Mouse (Mus musculus): ENCODE results near the gene Ascc1.

Ascc1 gene

DNA sequence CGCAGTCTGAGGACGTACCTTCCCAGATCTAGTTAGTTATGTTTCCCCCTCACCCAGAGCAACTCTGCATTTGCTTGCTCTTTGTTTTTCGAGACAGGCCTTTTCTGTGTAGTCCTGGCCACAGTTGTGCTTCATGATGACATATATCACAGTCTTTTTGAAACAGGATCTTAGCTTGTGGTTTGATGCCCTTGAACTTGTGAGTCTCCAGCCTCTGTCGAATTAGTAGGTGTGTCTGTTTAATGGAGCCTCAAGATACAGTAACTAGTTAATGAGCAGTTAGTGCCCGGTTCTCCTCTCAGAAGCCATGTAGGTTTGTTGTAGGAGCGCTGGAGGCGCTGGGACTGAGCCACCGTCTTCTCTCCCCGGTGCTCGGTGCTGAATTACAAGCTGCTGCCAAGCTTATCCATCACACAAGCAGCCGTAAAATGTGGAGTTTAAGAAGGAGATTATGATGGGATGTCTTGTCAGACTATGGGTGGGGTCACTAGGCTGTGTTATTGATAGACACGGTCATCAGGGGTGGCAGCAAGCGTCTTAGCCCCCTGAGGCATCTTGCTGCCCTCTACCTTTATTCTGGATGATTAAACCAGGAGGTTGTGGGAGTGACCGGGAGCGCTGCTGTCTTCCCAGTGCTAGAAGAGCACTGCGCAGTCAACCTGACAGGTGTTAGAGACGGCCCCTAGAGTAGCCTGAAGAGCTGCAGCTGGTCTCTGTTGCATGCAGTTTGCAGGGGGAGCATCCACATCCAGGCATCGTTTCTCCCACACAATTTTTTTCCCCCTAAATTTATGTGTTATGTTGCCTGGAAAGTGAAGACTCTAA, 75.3 kb downstream of the Ascc1 start:
- peak; percentile 54 for DNase-seq (ENCODE audit: extremely low read depth, low read depth)

DNA sequence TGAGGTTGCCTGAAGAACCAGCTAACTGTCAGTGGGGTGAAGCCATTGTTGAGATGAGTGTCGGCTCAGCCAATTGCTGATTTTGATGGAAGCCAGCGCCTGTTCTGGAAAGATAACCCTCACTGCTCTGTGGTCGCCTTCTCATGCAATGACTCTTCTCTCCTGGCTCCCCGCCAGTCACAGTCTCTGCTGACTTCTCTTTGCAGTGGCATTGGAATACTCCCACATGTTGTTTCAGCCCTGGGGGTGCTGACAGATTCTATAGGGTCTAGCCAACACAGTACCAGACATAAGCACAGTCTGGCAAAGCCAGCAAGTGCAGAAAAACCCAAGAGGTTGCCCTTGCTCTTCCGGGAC, 75.9 kb downstream of the Ascc1 start:
- DNase-seq (ENCODE audit: extremely low read depth, low read depth) = peak; percentile 97

DNA sequence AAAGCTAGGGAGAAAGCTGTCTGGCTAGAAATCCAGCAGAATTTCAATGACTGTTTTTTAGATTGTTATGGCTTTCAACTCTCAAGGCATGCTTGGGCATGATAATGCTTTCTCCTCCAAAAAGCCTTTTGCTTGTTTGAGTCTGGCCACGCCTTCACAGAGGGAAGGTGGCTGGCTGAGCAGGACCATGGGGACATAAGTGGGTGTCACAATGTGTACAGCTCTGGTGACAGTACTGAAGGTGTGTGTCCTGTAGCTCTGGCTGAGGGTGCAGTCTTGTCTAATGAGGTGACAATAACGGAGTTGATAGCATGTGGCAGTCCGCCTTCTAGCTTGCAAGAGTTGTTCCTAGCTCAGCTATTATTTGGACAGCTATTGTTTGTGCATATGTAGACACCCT, 77.6 kb downstream of the Ascc1 start:
- no peak for DNase-seq (ENCODE audit: extremely low read depth, low read depth)

DNA sequence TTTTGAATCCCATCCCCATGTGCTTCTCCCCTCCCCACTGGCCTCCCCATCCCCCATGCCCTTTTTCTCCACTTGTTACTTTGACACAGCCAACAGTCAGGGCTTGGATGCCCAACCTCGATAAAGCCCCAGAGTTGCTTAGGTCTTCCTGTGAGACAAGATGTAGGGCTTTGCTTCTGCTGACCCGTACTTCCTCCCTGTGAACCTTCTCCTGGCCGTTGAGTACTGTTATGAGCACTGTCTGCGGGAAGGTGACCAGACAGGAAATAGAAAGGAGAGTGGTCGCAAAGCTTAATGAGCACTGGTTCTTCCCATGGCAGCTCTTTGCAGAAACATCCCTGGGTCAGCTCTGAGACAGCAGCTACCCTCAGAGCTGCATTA, 78.0 kb downstream of the Ascc1 start:
- DNase-seq (ENCODE audit: extremely low read depth, low read depth) = no peak

DNA sequence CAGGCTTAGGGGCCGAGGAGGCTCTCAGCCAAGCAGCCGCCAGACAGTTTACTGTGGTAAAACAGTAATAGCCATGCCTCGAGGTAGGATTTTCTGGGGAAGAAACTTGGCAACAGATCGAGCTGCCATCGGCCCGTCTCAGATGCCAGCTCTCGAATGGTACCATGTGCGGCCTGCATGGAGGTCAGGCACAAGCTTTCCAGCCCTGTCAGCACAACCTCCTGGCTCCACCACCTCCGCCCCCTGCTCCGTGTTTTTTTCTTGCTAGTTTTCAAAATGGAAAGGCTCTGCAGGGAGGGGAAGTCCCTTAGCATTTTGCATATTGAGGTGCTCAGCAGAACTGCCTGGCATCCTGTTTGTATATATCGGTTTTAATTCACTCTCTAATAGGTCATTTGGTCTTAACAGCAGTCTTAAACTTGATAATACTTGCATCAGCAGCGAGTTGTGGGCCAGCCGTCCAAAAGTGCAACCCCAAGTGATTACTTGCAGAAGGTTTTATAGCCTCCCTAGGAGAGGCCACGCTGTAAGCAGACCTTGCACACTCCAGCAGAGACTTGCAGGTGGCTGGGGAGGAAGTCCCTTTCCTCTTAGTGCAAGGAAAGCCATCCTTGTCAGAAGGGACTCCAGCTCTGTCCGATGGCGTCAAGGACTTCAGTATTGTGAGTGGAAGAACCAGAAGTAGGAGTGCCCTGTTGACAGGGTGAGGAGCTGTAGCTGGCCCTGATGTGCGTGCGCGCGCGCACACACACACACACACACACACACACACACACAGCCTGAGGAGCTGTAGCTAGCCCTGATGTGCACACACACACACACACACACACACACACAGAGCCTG, 78.6 kb downstream of the Ascc1 start:
- no peak for DNase-seq (ENCODE audit: extremely low read depth, low read depth)

DNA sequence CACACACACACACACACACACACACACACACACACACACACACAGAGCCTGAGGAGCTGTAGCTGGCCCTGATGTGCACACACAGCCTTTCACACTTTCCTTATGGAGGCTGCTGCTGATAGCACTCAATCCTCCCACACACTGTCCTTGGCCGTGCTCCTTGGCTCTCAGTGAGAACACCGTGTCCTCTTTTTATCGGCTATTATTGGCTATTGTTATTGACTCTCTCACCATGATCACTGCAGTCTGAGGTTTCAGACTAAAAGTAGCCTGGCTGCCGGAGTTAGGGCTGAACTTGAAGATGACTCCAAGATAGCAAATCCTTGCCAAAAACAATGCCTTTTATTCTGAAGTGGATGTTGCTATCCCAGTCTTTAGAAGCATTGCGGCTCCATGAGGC, 79.3 kb downstream of the Ascc1 start:
- DNase-seq (ENCODE audit: extremely low read depth, low read depth) = no peak

DNA sequence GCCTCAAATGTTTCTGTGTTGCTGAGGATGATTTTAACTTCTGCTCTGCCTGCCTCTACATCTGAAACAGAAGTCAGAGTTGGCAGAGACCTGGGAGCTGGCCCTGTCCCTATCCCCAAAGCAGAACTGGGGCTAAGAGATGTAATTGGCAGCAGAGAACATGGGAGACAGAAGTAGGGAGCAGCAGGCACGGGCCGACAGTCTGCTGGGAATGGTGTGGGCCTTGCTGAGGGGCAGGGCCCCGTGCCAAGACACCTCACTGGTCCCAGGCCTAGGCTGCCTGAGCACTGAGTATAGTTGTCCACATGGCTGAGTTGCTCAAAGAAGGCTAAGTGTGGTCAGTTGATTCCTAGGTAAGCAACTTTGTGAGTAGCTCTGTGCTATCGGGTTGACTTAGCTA, 81.5 kb downstream of the Ascc1 start:
- DNase-seq (ENCODE audit: extremely low read depth, low read depth) = no peak

DNA sequence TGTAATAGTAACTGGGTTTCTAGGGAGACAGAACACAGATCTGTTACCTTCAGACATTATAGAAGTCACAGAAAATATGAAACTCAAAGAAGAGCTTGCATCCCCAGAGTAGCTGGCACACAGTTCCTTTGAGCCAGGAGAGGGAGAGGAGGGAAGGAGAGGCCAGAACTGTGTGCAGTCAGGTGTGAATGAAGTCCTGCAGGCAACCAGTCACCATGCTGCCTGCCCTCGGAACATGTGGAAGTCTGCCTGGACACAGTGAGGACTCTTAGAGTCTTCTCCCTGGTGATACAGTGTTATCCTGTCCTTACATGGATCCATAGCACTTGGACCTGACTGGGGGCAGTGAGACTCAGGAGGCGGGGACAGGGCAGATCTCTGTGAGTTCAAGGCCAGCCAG, 89.7 kb downstream of the Ascc1 start:
- no peak for DNase-seq (ENCODE audit: extremely low read depth, low read depth)

DNA sequence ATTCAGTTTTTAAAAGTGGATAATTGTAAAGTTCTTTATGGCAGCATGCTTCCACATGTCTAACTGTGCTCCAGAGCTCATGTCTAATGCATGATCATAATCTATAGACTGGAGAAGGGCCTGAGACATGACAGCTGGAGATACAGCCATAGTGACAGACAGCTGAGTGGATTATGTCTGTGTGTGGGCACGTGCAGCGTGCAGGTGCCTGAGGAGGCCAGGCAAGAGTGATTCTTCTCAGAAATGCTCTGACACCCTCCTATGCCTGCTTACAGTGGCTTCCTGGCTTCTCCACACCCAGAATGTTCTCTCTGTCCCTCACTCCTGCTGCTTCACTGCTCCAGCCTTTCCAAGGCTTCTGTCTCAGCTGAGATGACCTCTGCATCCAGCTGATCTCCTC, 91.1 kb downstream of the Ascc1 start:
- no peak for DNase-seq (ENCODE audit: extremely low read depth, low read depth)

DNA sequence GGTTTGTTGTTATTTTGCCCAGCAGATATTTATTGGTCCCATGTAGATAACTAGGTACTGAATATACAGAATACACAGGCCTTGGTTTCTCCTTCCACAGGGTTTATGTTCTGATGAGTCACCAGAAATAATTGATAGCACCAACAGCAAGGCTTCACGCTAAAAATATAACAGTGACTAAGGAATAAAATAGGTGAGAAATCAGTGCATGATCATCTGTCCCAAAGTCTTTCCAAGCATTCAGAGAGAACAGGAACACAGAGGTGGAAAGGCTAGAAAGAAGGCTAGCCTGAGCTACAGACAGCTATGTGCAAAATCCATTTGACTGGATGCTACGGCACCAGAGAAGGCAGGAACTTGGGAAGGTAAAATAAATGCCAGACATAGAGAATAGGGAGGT, 93.0 kb downstream of the Ascc1 start:
- DNase-seq (ENCODE audit: extremely low read depth, low read depth) = no peak

DNA sequence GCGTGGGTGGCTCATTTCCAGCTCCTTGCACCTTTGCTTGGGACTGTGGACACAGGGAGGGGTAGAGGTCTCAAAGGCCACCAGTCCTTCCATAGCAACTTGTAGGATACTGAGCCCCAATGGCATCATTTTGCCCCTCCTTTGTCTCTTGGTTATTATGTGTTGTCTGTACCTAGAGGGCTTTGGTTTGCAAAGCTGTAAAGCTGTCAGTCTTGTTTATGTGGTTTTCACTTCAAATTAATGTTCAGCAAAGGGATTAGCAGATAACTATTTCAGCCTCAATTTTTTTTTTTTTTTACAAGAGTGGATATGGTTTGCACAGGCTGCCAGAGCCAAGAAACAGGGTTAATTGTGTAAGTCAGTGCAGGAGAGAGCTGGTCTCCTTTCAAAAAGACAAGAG, 93.7 kb downstream of the Ascc1 start:
- no peak for DNase-seq (ENCODE audit: extremely low read depth, low read depth)

DNA sequence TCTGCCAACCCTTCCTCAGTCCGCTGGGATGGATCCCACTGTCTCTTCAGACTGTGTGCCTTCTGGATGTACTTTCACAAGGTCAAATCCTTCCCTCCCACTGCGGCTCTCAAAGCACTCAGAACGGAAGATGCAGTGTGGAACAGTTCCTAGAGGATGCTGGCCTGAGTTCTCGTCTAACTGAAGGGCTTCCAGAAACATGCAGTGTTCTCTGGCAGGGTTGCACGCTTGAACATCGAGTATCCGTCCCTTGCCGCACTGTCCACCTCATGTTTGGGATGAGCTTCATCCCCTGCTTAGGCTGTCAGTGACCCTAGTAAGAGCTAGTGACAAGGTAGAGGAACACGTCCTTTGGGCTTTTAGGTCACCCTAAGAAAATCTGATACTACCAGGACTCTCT, 94.5 kb downstream of the Ascc1 start:
- no peak for DNase-seq (ENCODE audit: extremely low read depth, low read depth)

DNA sequence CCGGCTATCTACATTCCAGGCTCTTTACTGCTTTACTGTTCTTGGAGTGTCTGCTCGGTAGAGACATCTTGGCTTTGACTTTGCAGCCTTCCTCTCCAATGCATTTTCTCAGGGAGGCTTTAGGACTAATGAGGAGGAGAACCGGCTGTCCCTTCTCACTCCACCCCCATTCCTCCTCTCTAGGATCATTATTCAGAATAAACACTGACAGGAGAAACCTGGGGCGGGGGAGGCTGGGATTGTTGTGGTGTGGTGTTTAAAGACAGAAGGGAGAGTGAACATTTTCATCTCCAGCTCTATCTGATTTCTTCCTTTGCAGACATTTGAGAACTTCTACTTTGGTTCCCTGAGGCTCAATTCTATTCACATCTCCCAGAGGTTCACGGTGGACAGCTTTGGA, 95.2 kb downstream of the Ascc1 start:
- no peak for DNase-seq (ENCODE audit: extremely low read depth, low read depth)

DNA sequence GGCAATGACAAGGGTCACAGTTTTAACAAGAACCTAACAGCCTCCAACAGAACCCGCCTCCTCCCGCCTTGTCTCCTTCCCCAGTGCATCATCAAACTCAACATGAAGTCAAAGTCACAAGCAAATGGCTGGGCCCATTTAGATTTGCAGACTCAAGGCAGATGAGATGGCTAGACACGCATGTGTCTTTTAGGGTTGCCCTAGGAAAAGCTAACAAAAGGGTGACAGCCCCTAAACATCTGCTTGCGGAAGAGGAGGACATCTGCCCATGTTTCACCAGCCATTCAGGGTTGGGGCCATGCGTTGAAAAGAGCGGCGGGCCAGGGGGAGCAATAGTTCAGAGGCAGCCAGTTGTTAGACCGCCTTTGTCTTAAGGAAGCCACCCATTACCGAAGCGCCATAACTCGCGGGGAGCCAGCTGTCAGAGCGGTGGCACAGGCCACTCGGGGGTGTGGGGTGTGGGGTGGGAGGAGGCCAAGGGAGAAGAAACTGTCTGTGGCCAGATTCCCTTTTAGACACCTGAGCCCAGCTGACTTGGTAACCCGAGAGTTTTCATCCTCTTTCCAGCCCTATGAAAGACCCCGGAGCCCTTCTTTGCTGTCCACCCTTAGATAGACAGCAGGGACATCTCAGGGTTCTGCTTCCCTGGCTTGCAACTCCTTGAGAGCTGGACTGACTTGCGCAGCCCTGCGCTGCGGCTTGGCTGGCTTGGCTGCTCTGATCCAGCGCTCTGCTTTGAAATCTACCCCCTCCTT, 103.0 kb downstream of the Ascc1 start:
- DNase-seq (ENCODE audit: extremely low read depth, low read depth) = no peak

DNA sequence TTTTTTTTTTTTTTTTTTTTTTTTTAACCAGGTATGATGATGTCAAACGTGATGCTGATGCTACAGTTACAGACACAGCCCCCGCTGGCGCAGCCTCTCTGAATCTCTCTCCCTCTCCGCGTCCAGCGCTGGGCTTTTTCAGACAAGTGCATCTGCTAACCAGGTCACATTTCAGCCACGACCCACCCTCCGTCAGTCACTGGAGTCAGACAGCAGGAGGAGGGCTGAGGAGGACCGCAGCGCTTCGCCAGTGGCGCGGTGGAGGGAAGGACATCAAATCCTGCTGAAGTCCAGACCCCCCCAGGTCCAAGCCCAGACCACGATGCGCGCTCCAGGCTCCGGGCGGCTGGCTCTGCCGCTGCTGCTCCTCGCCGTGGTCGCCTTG, 103.5 kb downstream of the Ascc1 start, which contains the start of gene Spock2:
Spock2 (plus strand) TSS at position 74 of the 385 bp plus-strand sequence.
- DNase-seq (ENCODE audit: extremely low read depth, low read depth) = no peak

DNA sequence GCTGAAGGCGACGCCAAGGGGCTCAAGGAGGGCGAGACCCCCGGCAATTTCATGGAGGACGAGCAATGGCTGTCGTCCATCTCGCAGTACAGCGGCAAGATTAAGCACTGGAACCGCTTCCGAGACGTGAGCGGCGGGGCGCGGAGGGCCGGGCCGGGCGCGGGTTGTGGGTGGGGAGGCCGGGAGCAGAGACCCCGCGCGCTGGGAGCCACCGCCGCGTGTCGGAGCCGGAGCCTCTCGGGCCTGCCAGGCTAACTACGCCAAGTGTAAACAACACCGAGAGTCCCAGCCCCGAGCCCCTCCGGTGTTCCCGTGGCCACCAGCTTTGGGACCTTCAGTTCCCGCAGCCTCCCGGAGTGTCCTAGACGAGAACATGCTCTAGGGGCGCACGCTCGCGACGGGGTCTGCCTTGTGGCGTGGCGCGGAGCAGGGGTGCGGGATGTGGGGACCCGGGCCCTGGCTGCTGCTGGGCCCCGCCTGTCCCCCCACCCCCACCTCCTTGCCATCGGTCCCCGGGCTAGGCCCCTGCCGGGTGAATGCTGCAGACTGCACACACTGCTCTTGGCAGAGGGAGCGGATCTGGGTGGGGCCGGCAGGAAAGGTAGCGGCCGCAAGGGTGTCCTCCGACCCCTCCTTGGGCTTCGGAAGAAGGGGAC, 104.1 kb downstream of the Ascc1 start:
- DNase-seq (ENCODE audit: extremely low read depth, low read depth) = no peak

DNA sequence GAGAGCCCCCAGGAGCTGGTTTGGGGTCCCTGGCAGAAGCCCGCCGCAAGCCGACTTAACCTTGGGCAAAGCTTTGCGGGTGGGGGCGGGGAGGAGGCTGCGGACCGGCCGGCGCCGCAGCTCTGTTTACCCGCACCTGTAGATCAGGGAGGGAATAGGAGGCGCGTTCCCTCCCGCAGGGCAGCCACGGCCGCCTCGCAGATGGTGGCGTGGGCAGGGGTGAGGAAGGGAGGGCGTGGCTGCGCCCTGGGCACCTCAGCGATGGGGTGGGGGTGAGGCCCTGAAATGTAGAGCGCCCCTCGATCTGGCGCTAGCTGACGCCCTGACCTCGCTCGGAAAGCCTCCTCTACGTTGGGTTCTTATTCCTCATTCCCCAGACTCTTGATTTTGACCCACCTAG, 104.8 kb downstream of the Ascc1 start:
- DNase-seq (ENCODE audit: extremely low read depth, low read depth) = no peak

DNA sequence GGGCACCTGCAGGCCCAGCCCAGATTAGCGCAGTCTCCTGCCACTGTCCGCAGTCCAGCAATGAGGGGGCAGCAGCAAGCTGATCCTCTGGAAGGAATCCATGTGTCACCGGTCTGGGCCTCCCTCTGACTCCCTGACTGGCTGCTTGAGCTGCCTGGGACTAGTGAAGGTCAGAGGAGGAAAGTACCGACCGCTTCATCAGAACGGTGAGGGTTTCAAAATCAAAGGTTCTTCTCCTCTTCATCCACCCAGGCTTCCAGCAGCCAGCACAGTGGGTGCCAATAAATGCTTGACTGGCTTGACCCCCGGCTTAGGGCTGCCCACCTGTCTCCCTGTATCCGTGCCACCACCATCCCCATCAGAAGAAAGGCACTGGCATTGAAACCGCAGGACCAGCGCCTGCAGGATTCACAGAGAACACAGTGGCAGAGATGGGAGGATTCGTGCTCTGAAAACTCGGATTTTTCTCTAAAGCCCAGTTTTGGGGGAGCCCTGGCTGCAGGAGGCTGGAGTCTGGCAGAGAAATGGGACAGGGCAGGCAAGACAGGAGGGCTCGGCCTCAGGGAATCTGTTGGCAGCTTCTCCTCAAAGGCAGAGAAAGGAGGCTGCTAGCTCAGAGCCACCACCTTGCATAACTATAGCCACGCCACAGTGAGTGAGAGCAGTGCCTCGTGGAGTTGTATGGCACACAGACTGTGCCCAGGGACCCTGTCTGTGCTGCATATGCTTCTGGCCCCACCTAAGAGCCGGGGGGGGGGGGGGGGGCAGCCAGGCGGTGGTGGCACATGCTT, 105.9 kb downstream of the Ascc1 start:
- DNase-seq (ENCODE audit: extremely low read depth, low read depth) = no peak

DNA sequence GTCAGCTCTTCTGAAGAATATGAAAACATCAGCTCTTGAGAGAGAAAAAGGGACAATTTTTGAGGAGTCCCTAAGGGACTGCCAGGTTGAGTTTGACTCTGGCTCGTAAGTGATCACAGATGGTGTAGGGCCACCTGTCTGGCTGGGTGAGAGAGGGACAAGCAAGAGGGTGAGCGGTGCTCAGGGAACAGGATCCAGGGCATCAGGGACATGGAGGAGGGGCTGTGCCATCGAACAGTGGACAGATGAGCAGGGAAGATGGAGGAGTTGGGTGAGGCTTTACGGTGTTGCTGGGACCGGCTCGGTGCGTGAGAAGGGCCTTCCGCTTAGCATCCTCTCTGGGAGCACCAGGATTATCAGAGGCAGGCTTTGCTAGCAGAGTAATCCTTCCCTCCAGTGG, 106.7 kb downstream of the Ascc1 start:
- no peak for DNase-seq (ENCODE audit: extremely low read depth, low read depth)

DNA sequence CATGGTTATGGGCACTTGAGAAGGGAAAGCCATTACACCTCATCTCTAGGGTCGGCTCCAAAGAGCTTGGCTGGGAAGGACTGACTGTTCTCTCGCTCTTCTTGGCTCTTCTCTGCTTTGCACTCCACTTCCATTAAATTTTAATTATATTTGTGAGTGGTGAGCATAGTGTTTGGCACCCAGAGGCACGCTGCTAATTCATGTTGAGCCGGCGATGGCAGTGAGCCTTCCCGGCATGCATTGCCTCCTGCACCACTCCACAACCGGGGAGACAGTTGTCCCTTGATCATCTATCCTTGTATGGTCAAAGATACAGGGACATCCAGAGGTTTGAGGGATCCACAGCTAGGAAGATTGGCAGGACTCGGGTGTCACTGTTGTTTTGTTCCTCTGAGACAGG, 107.4 kb downstream of the Ascc1 start:
- no peak for DNase-seq (ENCODE audit: extremely low read depth, low read depth)

Data from MEL-GATA-1-ER (cell line).